Mouse (Mus musculus) frontal cortex, adult (tissue): ENCODE results near the gene Shisal2b.
"Not testable (repeated sequence)": the region's sequence is repeated elsewhere in the genome, so short reads cannot be mapped to it uniquely, and the experiment has no call there.

Experiments
- ATAC-seq: cut with Nextera tagmentation; 2 replicates; pipeline ENCODE4 v1.9.2; 2017; ENCODE audit warnings: mild to moderate bottlenecking, moderate library complexity, mixed read lengths; ENCODE audit not compliant: low TSS enrichment

Gene Shisal2b

GRCm38 (mm10) chr13:104863127-104863979, at the start of gene Shisal2b:
TSS of gene Shisal2b (minus strand) at chr13:104863893.
- peak; percentile 93 for ATAC-seq

GRCm38 (mm10) chr13:104911626-104912025, 47.9 kb upstream of the Shisal2b start:
- ATAC-seq: not testable (repeated sequence)

GRCm38 (mm10) chr13:104911006-104911405, 47.3 kb upstream of the Shisal2b start:
- not testable (repeated sequence) for ATAC-seq

- no peak for ATAC-seq
Observed at GRCm38 (mm10) chr13:104908691-104909090, 45.0 kb upstream of the Shisal2b start.

GRCm38 (mm10) chr13:104894771-104895170, 31.1 kb upstream of the Shisal2b start:
- no peak for ATAC-seq

- no peak for ATAC-seq
Observed at GRCm38 (mm10) chr13:104892337-104892736, 28.6 kb upstream of the Shisal2b start.

- peak; percentile 97 for ATAC-seq
Observed at GRCm38 (mm10) chr13:104886308-104887032, 22.8 kb upstream of the Shisal2b start.

- ATAC-seq: no peak
Observed at GRCm38 (mm10) chr13:104883566-104884249, 20.0 kb upstream of the Shisal2b start.

- no peak for ATAC-seq
Observed at GRCm38 (mm10) chr13:104878508-104878907, 14.8 kb upstream of the Shisal2b start.

GRCm38 (mm10) chr13:104869907-104870306, 6.2 kb upstream of the Shisal2b start:
- peak; percentile 96 for ATAC-seq

GRCm38 (mm10) chr13:104866726-104867125, 3.0 kb upstream of the Shisal2b start:
- ATAC-seq: peak; percentile 4; the same call in 1 of the 2 replicates

- ATAC-seq: no peak
Observed at GRCm38 (mm10) chr13:104853645-104854044, 10.0 kb downstream of the Shisal2b start.

GRCm38 (mm10) chr13:104843295-104844089, 20.2 kb downstream of the Shisal2b start:
- ATAC-seq: no peak

GRCm38 (mm10) chr13:104841937-104842336, 21.8 kb downstream of the Shisal2b start:
- peak; percentile 77 for ATAC-seq

GRCm38 (mm10) chr13:104837628-104838027, 26.1 kb downstream of the Shisal2b start:
- no peak for ATAC-seq

GRCm38 (mm10) chr13:104832811-104833210, 30.9 kb downstream of the Shisal2b start:
- ATAC-seq: peak; percentile 98

GRCm38 (mm10) chr13:104825470-104825869, 38.2 kb downstream of the Shisal2b start:
- ATAC-seq: no peak

- ATAC-seq: peak; percentile 44; the same call in 1 of the 2 replicates
Observed at GRCm38 (mm10) chr13:104822411-104822838, 41.3 kb downstream of the Shisal2b start.

GRCm38 (mm10) chr13:104821908-104822307, 41.8 kb downstream of the Shisal2b start:
- ATAC-seq: no peak

- no peak for ATAC-seq
Observed at GRCm38 (mm10) chr13:104821192-104821591, 42.5 kb downstream of the Shisal2b start.

GRCm38 (mm10) chr13:104817696-104818095, 46.0 kb downstream of the Shisal2b start:
- ATAC-seq: no peak
